11 mouse cellular contexts compared by ENCODE assay signal in genomic region chr6:146961832-146962481, GRCm38 (mm10). TPM values are rescaled to one million over a fixed set of nuclear protein-coding genes. Genes with fewer than 3 reads are reported as not detected.
DNase-seq lines count a peak whose midpoint lies in the region; ATAC-seq lines count a peak whose summit lies in the region.
"Had no signal": no experiment of that assay in that cellular context is flagged by ENCODE, and none has a peak within 500 bp of the region (broad histone marks: within the 10 kb centered on the region; RNA-seq: fewer than 3 reads in every experiment).

No protein-coding gene starts in this region.

- H3K9ac ChIP-seq in intestine, embryonic 16.5 days (ENCODE audit: low read depth, low read length), result no peak overlapping the region
- H3K9ac ChIP-seq: embryonic facial prominence, embryonic 15.5 days had no signal

- no peaks in the 10 kb centered on the region for H3K9me3 ChIP-seq in intestine, embryonic 16.5 days (ENCODE audit: control insufficient read depth, low read length)
- H3K9me3 ChIP-seq: embryonic facial prominence, embryonic 15.5 days had no signal

- H3K4me2 ChIP-seq in intestine, embryonic 16.5 days (ENCODE audit: low read depth, low read length), result no peak overlapping the region
- H3K4me2 ChIP-seq: embryonic facial prominence, embryonic 15.5 days had no signal

- 0 out of 2 replicates have a peak, but pooled peaks have one; percentile 16 for ATAC-seq in intestine, embryonic 16.5 days

- H3K4me3 ChIP-seq in intestine, embryonic 16.5 days (ENCODE audit: low read length), result no peak overlapping the region
- H3K4me3 ChIP-seq: embryonic facial prominence, embryonic 15.5 days; myocyte had no signal

- peak; percentile 30 to 61 for DNase-seq in heart, adult 18-20 months
- DNase-seq in heart, postnatal 4 days, result no peak
- DNase-seq in lung, postnatal 36 days, result peak; percentile 25
- DNase-seq in lung, postnatal 10 days, result no peak
- peak; percentile 45 for DNase-seq in yolk sac, embryonic 10.5 days (ENCODE audit: low spot score)
- no peak for DNase-seq in right cerebral cortex, postnatal 14 days
- no peak for DNase-seq in cerebellum, adult 9-11 months
- DNase-seq: layer of hippocampus, postnatal 36 days had no signal

- H3K36me3 ChIP-seq in intestine, embryonic 16.5 days (ENCODE audit: control insufficient read depth, insufficient read depth, low read length), result no peaks in the 10 kb centered on the region
- H3K36me3 ChIP-seq: embryonic facial prominence, embryonic 15.5 days had no signal

- 44% methylated on average over 6 of the region's 6 CpGs for WGBS in intestine, embryonic 16.5 days

- peaks cover 18% of the 10 kb centered on the region for H3K4me1 ChIP-seq in intestine, embryonic 16.5 days (ENCODE audit: control insufficient read depth, insufficient read depth, low read length)

- no peaks in the 10 kb centered on the region for H3K27me3 ChIP-seq in intestine, embryonic 16.5 days (replicated peaks; ENCODE audit: control insufficient read depth, insufficient read depth, low read length)
- H3K27me3 ChIP-seq: embryonic facial prominence, embryonic 15.5 days had no signal

- H3K27ac ChIP-seq in intestine, embryonic 16.5 days (ENCODE audit: low read length), result no peak overlapping the region
- H3K27ac ChIP-seq: embryonic facial prominence, embryonic 15.5 days had no signal

RNA-seq across cellular contexts. Expression of gene 1700034J05Rik, which starts 7.7 kb away (rescaled TPM):
- not detected for total RNA-seq in heart, adult 18-20 months (2021)
- total RNA-seq in heart, postnatal 4 days (2021), result not detected
- 0.10 and 0.11 TPM in 2 replicates for polyA plus RNA-seq in intestine, embryonic 16.5 days (2015; fragmentation: Nextera tagmentation; extraction: Ambion mirVana)
- total RNA-seq: layer of hippocampus, postnatal 36 days had no signal

Comparison
In these comparisons a context has a peak if more than half of its experiments do, and no peak if none do; other contexts are left out.
1. DNase-seq: peak in heart, adult 18-20 months (2 of 2), lung, postnatal 36 days (single experiment) and yolk sac, embryonic 10.5 days (single experiment); none in heart, postnatal 4 days (single experiment), lung, postnatal 10 days (single experiment), right cerebral cortex, postnatal 14 days (single experiment) and cerebellum, adult 9-11 months (single experiment).